ENCODE assay signal across 11 mouse cellular contexts in genomic region chr9:64078386-64078792, GRCm38 (mm10). TPM values are rescaled to one million over a fixed set of nuclear protein-coding genes. Genes with fewer than 3 reads are reported as not detected.
DNase-seq lines count a peak whose midpoint lies in the region; ATAC-seq lines count a peak whose summit lies in the region.
"Had no signal": no experiment of that assay in that cellular context is flagged by ENCODE, and none has a peak within 500 bp of the region (broad histone marks: within the 10 kb centered on the region; RNA-seq: fewer than 3 reads in every experiment).

No protein-coding gene starts in this region.

- no peaks in the 10 kb centered on the region for H3K27me3 ChIP-seq in heart, embryonic 14.5 days (ENCODE audit: control insufficient read depth, insufficient read depth, low read length)
- H3K27me3 ChIP-seq in embryonic facial prominence, embryonic 14.5 days (replicated peaks; ENCODE audit: control insufficient read depth, insufficient read depth, low read length): no peaks in the 10 kb centered on the region
- no peaks in the 10 kb centered on the region; the same call in 1 of the 2 replicates for H3K27me3 ChIP-seq in limb, embryonic 12.5 days
- H3K27me3 ChIP-seq in forebrain, embryonic 12.5 days: peaks cover 9% of the 10 kb centered on the region
- H3K27me3 ChIP-seq: limb, embryonic 15.5 days had no signal

- peaks cover 25 to 39% of the 10 kb centered on the region in 2 experiments for H3K4me1 ChIP-seq in heart, embryonic 14.5 days (ENCODE audit: control insufficient read depth in 2 of 2, insufficient read depth in 2 of 2, low read length in 2 of 2)
- peaks cover 9% of the 10 kb centered on the region for H3K4me1 ChIP-seq in embryonic facial prominence, embryonic 14.5 days (ENCODE audit: control insufficient read depth, insufficient read depth, low read length)
- peaks cover 22% of the 10 kb centered on the region for H3K4me1 ChIP-seq in limb, embryonic 12.5 days (replicated peaks)
- H3K4me1 ChIP-seq in forebrain, embryonic 12.5 days: peaks cover 5% of the 10 kb centered on the region; the same call in 1 of the 2 replicates

- whole genome bisulfite sequencing in heart, embryonic 14.5 days: 8% methylated on average over 7 of the region's 7 CpGs
- WGBS in embryonic facial prominence, embryonic 14.5 days: 8% methylated on average over 4 of the region's 7 CpGs
- 23% methylated on average over 7 of the region's 7 CpGs for WGBS in limb, embryonic 12.5 days
- WGBS in forebrain, embryonic 12.5 days: 50% methylated on average over 7 of the region's 7 CpGs

- DNase-seq in heart, postnatal 36 days: no peak
- peak; percentile 28 for DNase-seq in embryonic facial prominence, embryonic 14.5 days (ENCODE audit: low spot score)
- DNase-seq in lung, postnatal 25 days (ENCODE audit: low spot score): peak; percentile 46
- no peak for DNase-seq in cerebellum, postnatal 36 days
- DNase-seq in gastrocnemius, postnatal 14 days: no peak
- DNase-seq: right cerebral cortex, postnatal 25 days; thymus, postnatal 14 days had no signal

- ATAC-seq in heart, embryonic 14.5 days (ENCODE audit: insufficient number of reproducible peaks, insufficient read depth, low FRiP score, low read depth): peak; percentile 83
- ATAC-seq in embryonic facial prominence, embryonic 14.5 days (ENCODE audit: low read depth): peak; percentile 54; the same call in 1 of the 2 replicates
- ATAC-seq in limb, embryonic 12.5 days (ENCODE audit: insufficient number of reproducible peaks, insufficient read depth, low FRiP score, low TSS enrichment, low read depth): peak; percentile 47
- ATAC-seq in forebrain, embryonic 12.5 days (ENCODE audit: low FRiP score): no peak

- peak overlapping the region; percentile 50 to 54 for H3K27ac ChIP-seq in heart, embryonic 14.5 days (replicated peaks in 1 of 2; ENCODE audit: control insufficient read depth in 1 of 2, insufficient read depth in 1 of 2, low read depth in 2 of 2, low read length in 2 of 2)
- H3K27ac ChIP-seq in embryonic facial prominence, embryonic 14.5 days (replicated peaks; ENCODE audit: low read depth, low read length): no peak overlapping the region
- peak overlapping the region; percentile 60 for H3K27ac ChIP-seq in limb, embryonic 12.5 days
- H3K27ac ChIP-seq in forebrain, embryonic 12.5 days: no peak overlapping the region
- H3K27ac ChIP-seq: limb, embryonic 15.5 days had no signal

- H3K9me3 ChIP-seq in heart, embryonic 14.5 days (ENCODE audit: control insufficient read depth, low read length): no peaks in the 10 kb centered on the region
- no peaks in the 10 kb centered on the region for H3K9me3 ChIP-seq in embryonic facial prominence, embryonic 14.5 days (ENCODE audit: control insufficient read depth, low read length)
- no peaks in the 10 kb centered on the region for H3K9me3 ChIP-seq in limb, embryonic 12.5 days
- H3K9me3 ChIP-seq in forebrain, embryonic 12.5 days: no peaks in the 10 kb centered on the region
- H3K9me3 ChIP-seq: limb, embryonic 15.5 days had no signal

- no peak overlapping the region for H3K4me3 ChIP-seq in heart, embryonic 14.5 days (ENCODE audit: control insufficient read depth in 1 of 2, insufficient read depth in 1 of 2, low read depth in 1 of 2, low read length in 2 of 2)
- no peak overlapping the region for H3K4me3 ChIP-seq in embryonic facial prominence, embryonic 14.5 days (ENCODE audit: low read depth, low read length)
- no peak overlapping the region for H3K4me3 ChIP-seq in limb, embryonic 12.5 days (replicated peaks)
- H3K4me3 ChIP-seq in forebrain, embryonic 12.5 days (replicated peaks): no peak overlapping the region
- H3K4me3 ChIP-seq: limb, embryonic 15.5 days had no signal

- intact Hi-C loops in heart, postnatal 36 days (cut with DNase I): no loop called here
- intact Hi-C loops in gastrocnemius, postnatal 14 days (cut with DNase I; ENCODE audit: low total_unique reads): loop anchor here (5.0 kb wide), 1 partner anchor 46 kb away; no protein-coding TSS in a partner anchor

- peak overlapping the region; percentile 27; the same call in 1 of the 2 replicates for H3K9ac ChIP-seq in heart, embryonic 14.5 days (ENCODE audit: low read length)
- no peak overlapping the region for H3K9ac ChIP-seq in embryonic facial prominence, embryonic 14.5 days (ENCODE audit: low read depth, low read length)
- no peak overlapping the region for H3K9ac ChIP-seq in limb, embryonic 12.5 days (replicated peaks)
- no peak overlapping the region for H3K9ac ChIP-seq in forebrain, embryonic 12.5 days
- H3K9ac ChIP-seq: limb, embryonic 15.5 days had no signal

- 0 out of 2 replicates have a peak overlapping the region, but pooled peaks have one; percentile 5 for H3K4me2 ChIP-seq in heart, embryonic 14.5 days (ENCODE audit: low read length)
- no peak overlapping the region for H3K4me2 ChIP-seq in embryonic facial prominence, embryonic 14.5 days (ENCODE audit: low read depth, low read length)
- H3K4me2 ChIP-seq in limb, embryonic 12.5 days: peak overlapping the region; percentile 11; the same call in 1 of the 2 replicates
- no peak overlapping the region for H3K4me2 ChIP-seq in forebrain, embryonic 12.5 days
- H3K4me2 ChIP-seq: limb, embryonic 15.5 days had no signal

- no peaks in the 10 kb centered on the region for H3K36me3 ChIP-seq in heart, embryonic 14.5 days (ENCODE audit: control insufficient read depth, insufficient read depth, low read length)
- H3K36me3 ChIP-seq in embryonic facial prominence, embryonic 14.5 days (ENCODE audit: control insufficient read depth, insufficient read depth, low read length): no peaks in the 10 kb centered on the region
- no peaks in the 10 kb centered on the region for H3K36me3 ChIP-seq in limb, embryonic 12.5 days
- H3K36me3 ChIP-seq in forebrain, embryonic 12.5 days (replicated peaks): no peaks in the 10 kb centered on the region
- H3K36me3 ChIP-seq: limb, embryonic 15.5 days had no signal

RNA-seq across cellular contexts. Expression of gene Lctl, which starts 38.6 kb away (rescaled TPM):
- polyA plus RNA-seq in heart, embryonic 14.5 days (2014; fragmentation: Nextera tagmentation; extraction: Ambion mirVana): not detected in 2 replicates
- not detected for total RNA-seq in heart, postnatal 36 days (2021)
- polyA plus RNA-seq in embryonic facial prominence, embryonic 14.5 days (2014; fragmentation: Nextera tagmentation; extraction: Ambion mirVana): not detected in 2 replicates
- polyA plus RNA-seq in limb, embryonic 12.5 days (2016; fragmentation: Nextera tagmentation; extraction: Ambion mirVana): not detected in 2 replicates
- 0.14 TPM in 1 of 2 replicates, not detected in the other for polyA plus RNA-seq in forebrain, embryonic 12.5 days (2016; fragmentation: Nextera tagmentation; extraction: Ambion mirVana)
- total RNA-seq in gastrocnemius, postnatal 14 days (2021): under 1 TPM in 1 of 2 experiments, not detected in 1; 0.18 TPM

RNA-seq across cellular contexts. Expression of gene Smad6, which starts 56.5 kb away (rescaled TPM):
- 18.7 and 30.8 TPM in 2 replicates for polyA plus RNA-seq in heart, embryonic 14.5 days (2014; fragmentation: Nextera tagmentation; extraction: Ambion mirVana)
- 10 to 100 TPM; 11.4 to 16.3 TPM for total RNA-seq in heart, postnatal 36 days (2021)
- polyA plus RNA-seq in embryonic facial prominence, embryonic 14.5 days (2014; fragmentation: Nextera tagmentation; extraction: Ambion mirVana): 7.9 and 8.8 TPM in 2 replicates
- 23.5 and 23.9 TPM in 2 replicates for polyA plus RNA-seq in limb, embryonic 12.5 days (2016; fragmentation: Nextera tagmentation; extraction: Ambion mirVana)
- polyA plus RNA-seq in forebrain, embryonic 12.5 days (2016; fragmentation: Nextera tagmentation; extraction: Ambion mirVana): 5.2 and 6.5 TPM in 2 replicates
- total RNA-seq in gastrocnemius, postnatal 14 days (2021): 1 to 10 TPM; 1.9 to 2.9 TPM

Comparison
In these comparisons a context has a peak if more than half of its experiments do, and no peak if none do; other contexts are left out.
1. H3K27ac ChIP-seq: peak in heart, embryonic 14.5 days (2 of 2) and limb, embryonic 12.5 days (single experiment); none in embryonic facial prominence, embryonic 14.5 days (single experiment) and forebrain, embryonic 12.5 days (single experiment).
2. H3K4me2 ChIP-seq: peak in heart, embryonic 14.5 days (single experiment) and limb, embryonic 12.5 days (single experiment); none in embryonic facial prominence, embryonic 14.5 days (single experiment) and forebrain, embryonic 12.5 days (single experiment).
3. DNase-seq: peak in embryonic facial prominence, embryonic 14.5 days (single experiment) and lung, postnatal 25 days (single experiment); none in heart, postnatal 36 days (0 of 2), cerebellum, postnatal 36 days (0 of 2) and gastrocnemius, postnatal 14 days (single experiment).